Mouse (Mus musculus) intestine, embryonic 15.5 days (tissue): ENCODE measurements around the gene Hoxd3. TPM values are rescaled to one million over a fixed set of nuclear protein-coding genes. Genes with fewer than 3 reads are reported as not detected.

ENCODE experiments used
- ATAC-seq: fragments of 200-750 bp; cut with Nextera tagmentation; 2 replicates; pipeline ENCODE4 v1.8.0; 2017; ENCODE audit warnings: moderate TSS enrichment, moderate library complexity
- H3K27ac ChIP-seq: fragments of 300-500 bp; sonication (generic); 2 replicates; pipeline ENCODE4 v1.5.1; 2015; ENCODE audit warnings: mild to moderate bottlenecking, inconsistent platforms
- H3K27me3 ChIP-seq: fragments of 300-500 bp; sonication (generic); replicated peaks from 2 replicates; pipeline ENCODE4 v1.6.1; 2015; ENCODE audit warnings: inconsistent platforms
- H3K36me3 ChIP-seq: fragments of 300-500 bp; sonication (generic); 2 replicates; pipeline ENCODE4 v1.6.1; 2015; ENCODE audit warnings: inconsistent platforms
- H3K4me1 ChIP-seq: fragments of 300-500 bp; sonication (generic); replicated peaks from 2 replicates; pipeline ENCODE4 v1.6.1; 2015; ENCODE audit warnings: inconsistent platforms
- H3K4me2 ChIP-seq: fragments of 300-500 bp; sonication (generic); replicated peaks from 2 replicates; pipeline ENCODE4 v1.6.1; 2015; ENCODE audit warnings: mild to moderate bottlenecking, inconsistent platforms
- H3K4me3 ChIP-seq: fragments of 300-500 bp; sonication (generic); replicated peaks from 2 replicates; pipeline ENCODE4 v1.5.1; 2015; ENCODE audit warnings: inconsistent platforms
- H3K9ac ChIP-seq: fragments of 300-500 bp; sonication (generic); 2 replicates; pipeline ENCODE4 v1.6.1; 2015; ENCODE audit warnings: inconsistent platforms
- H3K9me3 ChIP-seq: fragments of 300-500 bp; sonication (generic); 2 replicates; pipeline ENCODE4 v1.6.1; 2016; ENCODE audit warnings: inconsistent platforms
- WGBS: fragments of 180-500 bp; shearing (Covaris S2); methylation state at CpG from one replicate; pipeline ENCODE4 v1.1.7; 2015; 5-methylcytosine and 5-hydroxymethylcytosine counted together
- polyA plus RNA-seq: library from polyadenylated mRNA; unstranded; fragments of >200 nt; fragmentation: Nextera tagmentation; extraction: Ambion mirVana; gene quantifications from 2 replicates; pipeline ENCODE4 v1.2.1, GENCODE M21; 2015

Hoxd3 gene
- polyA plus RNA-seq, 1 experiment from 2014 or later: 19.2 TPM

- Histone ChIP-seq H3K36me3 (no peaks in the 10 kb centered on the region), H3K9me3 (no peaks in the 10 kb centered on the region), H3K4me3 (no peak overlapping the region; the same call in 1 of the 2 replicates), H3K27me3 (peaks cover 82% of the 10 kb centered on the region), H3K27ac (no peak overlapping the region), H3K4me1 (peaks cover 10% of the 10 kb centered on the region; the same call in 1 of the 2 replicates), H3K9ac (no peak overlapping the region), H3K4me2 (no peak overlapping the region)
- no peak for ATAC-seq
- WGBS: 12% methylated on average over 8 of the region's 8 CpGs
These were observed 21.4 kb upstream of the Hoxd3 start for GRCm38 (mm10) chr2:74690338-74690716.

- H3K27me3 ChIP-seq: peaks cover 88% of the 10 kb centered on the region
- peak within 1 kb of the TSS; percentile 49 for H3K4me2 ChIP-seq
- H3K4me3 ChIP-seq: peak within 1 kb of the TSS; percentile 31
These were observed 20.4 kb upstream of the Hoxd3 start, which contains the start of gene Hoxd10 for GRCm38 (mm10) chr2:74691022-74691951. TSS of gene Hoxd10 (plus strand) at chr2:74691924.

GRCm38 (mm10) chr2:74691995-74692807 lies 19.5 kb upstream of the Hoxd3 start:
- peaks cover 10% of the 10 kb centered on the region; the same call in 1 of the 2 replicates for H3K4me1 ChIP-seq
- ATAC-seq: no peak
- H3K4me2 ChIP-seq: peak overlapping the region; percentile 49
- H3K36me3 ChIP-seq: no peaks in the 10 kb centered on the region
- H3K9me3 ChIP-seq: no peaks in the 10 kb centered on the region
- WGBS: 4% methylated on average over 35 of the region's 35 CpGs
- no peak overlapping the region for H3K27ac ChIP-seq
- peak overlapping the region; percentile 15; the same call in 1 of the 2 replicates for H3K9ac ChIP-seq
- H3K4me3 ChIP-seq: peak overlapping the region; percentile 31
- peaks cover 89% of the 10 kb centered on the region for H3K27me3 ChIP-seq

More at GRCm38 (mm10) chr2:74691022-74691951, 20.4 kb upstream of the Hoxd3 start, which contains the start of gene Hoxd10:
- Histone ChIP-seq H3K27ac (0 out of 2 replicates have a peak within 1 kb of the TSS, but pooled peaks have one; percentile 17), H3K36me3 (no peaks in the 10 kb centered on the region), H3K9ac (peak within 1 kb of the TSS; percentile 39; the same call in 1 of the 2 replicates), H3K9me3 (no peaks in the 10 kb centered on the region), H3K4me1 (peaks cover 10% of the 10 kb centered on the region; the same call in 1 of the 2 replicates)
- ATAC-seq: peak; percentile 76
- WGBS: 2% methylated on average over 56 of the region's 56 CpGs

GRCm38 (mm10) chr2:74692808-74693431 lies 18.8 kb upstream of the Hoxd3 start:
- 3% methylated on average over 20 of the region's 20 CpGs for WGBS
- peak overlapping the region; percentile 15; the same call in 1 of the 2 replicates for H3K9ac ChIP-seq

GRCm38 (mm10) chr2:74693432-74693827 lies 18.3 kb upstream of the Hoxd3 start:
- peak overlapping the region; percentile 31 for H3K4me3 ChIP-seq
- no peak overlapping the region for H3K9ac ChIP-seq
- peaks cover 20% of the 10 kb centered on the region for H3K4me1 ChIP-seq
- no peak overlapping the region for H3K27ac ChIP-seq
- no peak for ATAC-seq
- H3K9me3 ChIP-seq: no peaks in the 10 kb centered on the region
- no peaks in the 10 kb centered on the region for H3K36me3 ChIP-seq
- 19% methylated on average over 4 of the region's 4 CpGs for whole genome bisulfite sequencing
- 0 out of 2 replicates have a peak overlapping the region, but pooled peaks have one; percentile 45 for H3K4me2 ChIP-seq
- peaks cover 90% of the 10 kb centered on the region for H3K27me3 ChIP-seq

More at GRCm38 (mm10) chr2:74692808-74693431, 18.8 kb upstream of the Hoxd3 start:
- H3K27ac ChIP-seq: no peak overlapping the region
- H3K9me3 ChIP-seq: no peaks in the 10 kb centered on the region
- peaks cover 15% of the 10 kb centered on the region for H3K4me1 ChIP-seq
- H3K4me2 ChIP-seq: peak overlapping the region; percentile 45
- peaks cover 89% of the 10 kb centered on the region for H3K27me3 ChIP-seq
- peak overlapping the region; percentile 31 for H3K4me3 ChIP-seq
- no peak for ATAC-seq
- H3K36me3 ChIP-seq: no peaks in the 10 kb centered on the region

GRCm38 (mm10) chr2:74694066-74694465 lies 17.7 kb upstream of the Hoxd3 start:
- Histone ChIP-seq H3K4me3 (no peak overlapping the region), H3K27ac (no peak overlapping the region), H3K9ac (no peak overlapping the region), H3K27me3 (peaks cover 93% of the 10 kb centered on the region), H3K9me3 (no peaks in the 10 kb centered on the region), H3K4me1 (peaks cover 23% of the 10 kb centered on the region), H3K4me2 (no peak overlapping the region), H3K36me3 (no peaks in the 10 kb centered on the region)
- 4% methylated on average over 16 of the region's 16 CpGs for WGBS
- ATAC-seq: no peak

GRCm38 (mm10) chr2:74695383-74695782 lies 16.3 kb upstream of the Hoxd3 start:
- no peak overlapping the region for H3K9ac ChIP-seq
- H3K4me3 ChIP-seq: no peak overlapping the region
- no peak overlapping the region for H3K27ac ChIP-seq
- no peaks in the 10 kb centered on the region for H3K36me3 ChIP-seq
- no peak overlapping the region for H3K4me2 ChIP-seq
- peaks cover 23% of the 10 kb centered on the region for H3K4me1 ChIP-seq
- 4% methylated on average over 1 of the region's 1 CpGs for WGBS
- H3K27me3 ChIP-seq: peaks cover 94% of the 10 kb centered on the region
- H3K9me3 ChIP-seq: no peaks in the 10 kb centered on the region
- ATAC-seq: no peak

GRCm38 (mm10) chr2:74695813-74696430 lies 15.8 kb upstream of the Hoxd3 start:
- H3K9me3 ChIP-seq: no peaks in the 10 kb centered on the region
- H3K9ac ChIP-seq: no peak overlapping the region
- peaks cover 23% of the 10 kb centered on the region for H3K4me1 ChIP-seq
- H3K36me3 ChIP-seq: no peaks in the 10 kb centered on the region
- H3K4me2 ChIP-seq: no peak overlapping the region
- no peak for ATAC-seq
- 13% methylated on average over 7 of the region's 7 CpGs for WGBS
- H3K27ac ChIP-seq: no peak overlapping the region
- H3K4me3 ChIP-seq: no peak overlapping the region
- peaks cover 98% of the 10 kb centered on the region for H3K27me3 ChIP-seq

GRCm38 (mm10) chr2:74696442-74697335 lies 15.0 kb upstream of the Hoxd3 start:
- ATAC-seq: 0 out of 2 replicates have a peak, but pooled peaks have one; percentile 20
- Histone ChIP-seq H3K27ac (0 out of 2 replicates have a peak overlapping the region, but pooled peaks have one; percentile 27), H3K4me2 (peak overlapping the region; percentile 34), H3K9me3 (no peaks in the 10 kb centered on the region), H3K4me3 (no peak overlapping the region), H3K36me3 (no peaks in the 10 kb centered on the region), H3K9ac (peak overlapping the region; percentile 4; the same call in 1 of the 2 replicates), H3K27me3 (peaks cover 97% of the 10 kb centered on the region), H3K4me1 (peaks cover 18% of the 10 kb centered on the region)
- 4% methylated on average over 34 of the region's 34 CpGs for WGBS

- peak within 1 kb of the TSS; percentile 42 for H3K9ac ChIP-seq
- peaks cover 90% of the 10 kb centered on the region for H3K27me3 ChIP-seq
- peak; percentile 41 for ATAC-seq
- 1% methylated on average over 43 of the region's 43 CpGs for WGBS
- H3K4me3 ChIP-seq: peak within 1 kb of the TSS; percentile 41
- no peaks in the 10 kb centered on the region for H3K9me3 ChIP-seq
- 0 out of 2 replicates have a peak within 1 kb of the TSS, but pooled peaks have one; percentile 32 for H3K27ac ChIP-seq
- peak within 1 kb of the TSS; percentile 65 for H3K4me2 ChIP-seq
- H3K4me1 ChIP-seq: peaks cover 14% of the 10 kb centered on the region
- no peaks in the 10 kb centered on the region for H3K36me3 ChIP-seq
These were observed 14.1 kb upstream of the Hoxd3 start, which contains the start of gene Hoxd9 for GRCm38 (mm10) chr2:74697567-74698121. TSS of gene Hoxd9 (plus strand) at chr2:74697727.
